In genomic region chr2:39612809-39613208, GRCm38 (mm10) we compare ENCODE assay signal across 16 mouse cellular contexts.
DNase-seq lines count a peak whose midpoint lies in the region; ATAC-seq lines count a peak whose summit lies in the region.
"Had no signal": no experiment of that assay in that cellular context is flagged by ENCODE, and none has a peak within 500 bp of the region (broad histone marks: within the 10 kb centered on the region; RNA-seq: fewer than 3 reads in every experiment).

No protein-coding gene starts in this region.

- H3K4me2 ChIP-seq in forebrain, embryonic 16.5 days (ENCODE audit: low read length) = no peak overlapping the region
- no peak overlapping the region for H3K4me2 ChIP-seq in forebrain, embryonic 12.5 days
- no peak overlapping the region for H3K4me2 ChIP-seq in midbrain, embryonic 14.5 days (ENCODE audit: low read length)
- H3K4me2 ChIP-seq in heart, embryonic 12.5 days = no peak overlapping the region
- H3K4me2 ChIP-seq: limb, embryonic 13.5 days; liver, embryonic 13.5 days; lung, embryonic 14.5 days had no signal

- 0 out of 2 replicates have a peak, but pooled peaks cover 2% of the 10 kb centered on the region for H3K4me1 ChIP-seq in forebrain, embryonic 16.5 days (replicated peaks; ENCODE audit: control insufficient read depth, insufficient read depth, low read length)
- no peaks in the 10 kb centered on the region for H3K4me1 ChIP-seq in forebrain, embryonic 12.5 days
- H3K4me1 ChIP-seq in midbrain, embryonic 14.5 days (ENCODE audit: control insufficient read depth, insufficient read depth, low read length) = no peaks in the 10 kb centered on the region
- H3K4me1 ChIP-seq in midbrain, embryonic 10.5 days = no peaks in the 10 kb centered on the region
- H3K4me1 ChIP-seq in heart, embryonic 12.5 days (replicated peaks) = no peaks in the 10 kb centered on the region
- H3K4me1 ChIP-seq: limb, embryonic 13.5 days; liver, embryonic 13.5 days had no signal

- H3K27ac ChIP-seq in forebrain, embryonic 16.5 days (ENCODE audit: low read length) = no peak overlapping the region
- H3K27ac ChIP-seq in forebrain, embryonic 12.5 days = no peak overlapping the region
- H3K27ac ChIP-seq in midbrain, embryonic 14.5 days (replicated peaks; ENCODE audit: low read depth, low read length) = no peak overlapping the region
- no peak overlapping the region for H3K27ac ChIP-seq in midbrain, embryonic 10.5 days (replicated peaks)
- H3K27ac ChIP-seq in heart, embryonic 12.5 days (ENCODE audit: poor library complexity, severe bottlenecking) = no peak overlapping the region
- H3K27ac ChIP-seq: kidney, postnatal 0 days; limb, embryonic 13.5 days; liver, embryonic 13.5 days had no signal

- ATAC-seq in forebrain, embryonic 16.5 days = peak; percentile 33; the same call in 1 of the 2 replicates
- no peak for ATAC-seq in forebrain, embryonic 12.5 days (ENCODE audit: low FRiP score)
- peak; percentile 27; the same call in 1 of the 2 replicates for ATAC-seq in midbrain, embryonic 14.5 days (ENCODE audit: low FRiP score, low TSS enrichment)
- no peak for ATAC-seq in heart, embryonic 12.5 days (ENCODE audit: insufficient number of reproducible peaks, low FRiP score)

- 55% methylated on average over 1 of the region's 1 CpGs for WGBS in forebrain, embryonic 16.5 days
- 83% methylated on average over 1 of the region's 1 CpGs for WGBS in forebrain, embryonic 12.5 days
- WGBS in midbrain, embryonic 14.5 days = 85% methylated on average over 1 of the region's 1 CpGs
- WGBS in midbrain, embryonic 10.5 days = 83% methylated on average over 1 of the region's 1 CpGs
- 76% methylated on average over 1 of the region's 1 CpGs for WGBS in heart, embryonic 12.5 days

- DNase-seq in adrenal gland, postnatal 25 days = peak; percentile 1
- DNase-seq in adrenal gland, adult 8-10 months = no peak
- DNase-seq in midbrain, embryonic 14.5 days = no peak
- no peak for DNase-seq in midbrain, embryonic 10.5 days (ENCODE audit: low spot score)
- peak; percentile 3 for DNase-seq in brain, adult 2 months (ENCODE audit: low read depth, low spot score)
- DNase-seq: adrenal gland, postnatal 10 days; cerebellum, adult 9-10 months; kidney, adult 18-20 months; liver, embryonic 13.5 days; lung, embryonic 14.5 days; lung, postnatal 36 days had no signal

- no peaks in the 10 kb centered on the region for H3K36me3 ChIP-seq in forebrain, embryonic 16.5 days (ENCODE audit: control insufficient read depth, insufficient read depth)
- no peaks in the 10 kb centered on the region for H3K36me3 ChIP-seq in forebrain, embryonic 12.5 days (replicated peaks)
- H3K36me3 ChIP-seq in midbrain, embryonic 14.5 days (ENCODE audit: control insufficient read depth, insufficient read depth, low read length) = no peaks in the 10 kb centered on the region
- H3K36me3 ChIP-seq in midbrain, embryonic 10.5 days = no peaks in the 10 kb centered on the region
- H3K36me3 ChIP-seq in heart, embryonic 12.5 days = no peaks in the 10 kb centered on the region
- H3K36me3 ChIP-seq: limb, embryonic 13.5 days; liver, embryonic 13.5 days had no signal

- H3K9ac ChIP-seq in forebrain, embryonic 16.5 days (replicated peaks; ENCODE audit: low read depth, low read length) = no peak overlapping the region
- H3K9ac ChIP-seq in forebrain, embryonic 12.5 days = no peak overlapping the region
- no peak overlapping the region for H3K9ac ChIP-seq in midbrain, embryonic 14.5 days (replicated peaks; ENCODE audit: low read length)
- no peak overlapping the region for H3K9ac ChIP-seq in heart, embryonic 12.5 days
- H3K9ac ChIP-seq: limb, embryonic 13.5 days; liver, embryonic 13.5 days; lung, embryonic 14.5 days had no signal

- H3K4me3 ChIP-seq in forebrain, embryonic 16.5 days (replicated peaks; ENCODE audit: low read length) = no peak overlapping the region
- no peak overlapping the region for H3K4me3 ChIP-seq in forebrain, embryonic 12.5 days (replicated peaks)
- no peak overlapping the region for H3K4me3 ChIP-seq in midbrain, embryonic 14.5 days (replicated peaks; ENCODE audit: low read depth, low read length)
- H3K4me3 ChIP-seq in midbrain, embryonic 10.5 days = no peak overlapping the region
- H3K4me3 ChIP-seq in heart, embryonic 12.5 days = no peak overlapping the region
- H3K4me3 ChIP-seq: limb, embryonic 13.5 days; liver, embryonic 13.5 days had no signal

- H3K27me3 ChIP-seq in forebrain, embryonic 16.5 days (replicated peaks; ENCODE audit: control insufficient read depth, insufficient read depth, low read length) = no peaks in the 10 kb centered on the region
- H3K27me3 ChIP-seq in forebrain, embryonic 12.5 days = no peaks in the 10 kb centered on the region
- H3K27me3 ChIP-seq in midbrain, embryonic 14.5 days (ENCODE audit: control insufficient read depth, insufficient read depth, low read length) = no peaks in the 10 kb centered on the region
- no peaks in the 10 kb centered on the region for H3K27me3 ChIP-seq in midbrain, embryonic 10.5 days (ENCODE audit: low read depth, poor library complexity, severe bottlenecking)
- no peaks in the 10 kb centered on the region for H3K27me3 ChIP-seq in heart, embryonic 12.5 days (replicated peaks)
- H3K27me3 ChIP-seq: limb, embryonic 13.5 days; liver, embryonic 13.5 days had no signal

- H3K9me3 ChIP-seq in forebrain, embryonic 16.5 days (ENCODE audit: control insufficient read depth, low read length) = no peaks in the 10 kb centered on the region
- no peaks in the 10 kb centered on the region for H3K9me3 ChIP-seq in forebrain, embryonic 12.5 days
- no peaks in the 10 kb centered on the region for H3K9me3 ChIP-seq in midbrain, embryonic 14.5 days (ENCODE audit: control insufficient read depth, low read length)
- no peaks in the 10 kb centered on the region for H3K9me3 ChIP-seq in midbrain, embryonic 10.5 days (replicated peaks)
- 0 out of 2 replicates have a peak, but pooled peaks cover 6% of the 10 kb centered on the region for H3K9me3 ChIP-seq in heart, embryonic 12.5 days (replicated peaks)
- H3K9me3 ChIP-seq: limb, embryonic 13.5 days; liver, embryonic 13.5 days had no signal

Comparison
In these comparisons a context has a peak if more than half of its experiments do, and no peak if none do; other contexts are left out.
1. DNase-seq: peak in adrenal gland, postnatal 25 days (single experiment) and brain, adult 2 months (single experiment); none in adrenal gland, adult 8-10 months (single experiment), midbrain, embryonic 14.5 days (single experiment) and midbrain, embryonic 10.5 days (single experiment).
2. ATAC-seq: peak in forebrain, embryonic 16.5 days (single experiment) and midbrain, embryonic 14.5 days (single experiment); none in forebrain, embryonic 12.5 days (single experiment) and heart, embryonic 12.5 days (single experiment).